In genomic region chr10:121351692-121352290, GRCm38 (mm10) we compare ENCODE assay signal across 8 mouse cellular contexts. TPM values are rescaled to one million over a fixed set of nuclear protein-coding genes. Genes with fewer than 3 reads are reported as not detected.
DNase-seq lines count a peak whose midpoint lies in the region; ATAC-seq and TF ChIP-seq lines count a peak whose summit lies in the region.

No protein-coding gene starts in this region.

- 35% methylated on average over 15 of the region's 15 CpGs for WGBS in forebrain, embryonic 11.5 days
- 32% methylated on average over 15 of the region's 15 CpGs for WGBS in intestine, embryonic 15.5 days
- 36% methylated on average over 15 of the region's 15 CpGs for WGBS in midbrain, embryonic 16.5 days

- peak overlapping the region; percentile 46 for H3K4me3 ChIP-seq in left cerebral cortex, adult 2 months
- peak overlapping the region; percentile 42; the same call in 1 of the 2 replicates for H3K4me3 ChIP-seq in forebrain, embryonic 11.5 days (ENCODE audit: low read depth, low read length)
- H3K4me3 ChIP-seq in intestine, embryonic 15.5 days (replicated peaks): peak overlapping the region; percentile 62
- peak overlapping the region; percentile 48 for H3K4me3 ChIP-seq in midbrain, embryonic 16.5 days (ENCODE audit: low read depth, low read length)

- intact Hi-C loops in left cerebral cortex, adult 2 months (cut with DNase I): no loop called here

- no peak overlapping the region for H3K27ac ChIP-seq in left cerebral cortex, adult 2 months
- H3K27ac ChIP-seq in forebrain, embryonic 11.5 days (ENCODE audit: low read depth, low read length): no peak overlapping the region
- H3K27ac ChIP-seq in intestine, embryonic 15.5 days: no peak overlapping the region
- no peak overlapping the region for H3K27ac ChIP-seq in midbrain, embryonic 16.5 days (ENCODE audit: low read length)

- peak overlapping the region; percentile 87 for H3K4me2 ChIP-seq in forebrain, embryonic 11.5 days (ENCODE audit: low read depth, low read length, severe bottlenecking)
- H3K4me2 ChIP-seq in intestine, embryonic 15.5 days (replicated peaks): peak overlapping the region; percentile 90
- H3K4me2 ChIP-seq in midbrain, embryonic 16.5 days (ENCODE audit: low read length): peak overlapping the region; percentile 89

- peaks cover 16% of the 10 kb centered on the region; the same call in 1 of the 2 replicates for H3K27me3 ChIP-seq in forebrain, embryonic 11.5 days (ENCODE audit: control insufficient read depth, insufficient read depth, low read length)
- peaks cover 7% of the 10 kb centered on the region for H3K27me3 ChIP-seq in intestine, embryonic 15.5 days (replicated peaks)
- peaks cover 22% of the 10 kb centered on the region for H3K27me3 ChIP-seq in midbrain, embryonic 16.5 days (ENCODE audit: control insufficient read depth, insufficient read depth, low read depth, low read length)

- H3K9ac ChIP-seq in forebrain, embryonic 11.5 days (ENCODE audit: low read length): no peak overlapping the region
- H3K9ac ChIP-seq in intestine, embryonic 15.5 days: peak overlapping the region; percentile 65; the same call in 1 of the 2 replicates
- H3K9ac ChIP-seq in midbrain, embryonic 16.5 days (ENCODE audit: low read depth, low read length): no peak overlapping the region

- no peak for DNase-seq in left cerebral cortex, adult 2 months (ENCODE audit: extremely low spot score in 1 of 2, low spot score in 2 of 2)
- no peak for DNase-seq in left cerebral cortex, adult 9 months (ENCODE audit: low spot score in 2 of 2)
- DNase-seq in forebrain, embryonic 11.5 days (ENCODE audit: low spot score): no peak
- DNase-seq in spleen, postnatal 14 days (ENCODE audit: low spot score in 2 of 2): no peak
- DNase-seq in thymus, postnatal 10 days (ENCODE audit: low spot score in 2 of 2): no peak

- peaks cover 10% of the 10 kb centered on the region for H3K4me1 ChIP-seq in forebrain, embryonic 11.5 days (replicated peaks; ENCODE audit: control insufficient read depth, insufficient read depth, low read length)
- H3K4me1 ChIP-seq in intestine, embryonic 15.5 days (replicated peaks): peaks cover 11% of the 10 kb centered on the region
- peaks cover 12% of the 10 kb centered on the region for H3K4me1 ChIP-seq in midbrain, embryonic 16.5 days (ENCODE audit: control insufficient read depth, insufficient read depth, low read length)

- H3K36me3 ChIP-seq in forebrain, embryonic 11.5 days (ENCODE audit: control insufficient read depth, insufficient read depth, low read length): no peaks in the 10 kb centered on the region
- H3K36me3 ChIP-seq in intestine, embryonic 15.5 days: no peaks in the 10 kb centered on the region
- H3K36me3 ChIP-seq in midbrain, embryonic 16.5 days (ENCODE audit: control insufficient read depth, insufficient read depth, low read length): no peaks in the 10 kb centered on the region

- H3K9me3 ChIP-seq in forebrain, embryonic 11.5 days (ENCODE audit: control insufficient read depth, low read length): no peaks in the 10 kb centered on the region; the same call in 1 of the 2 replicates
- no peaks in the 10 kb centered on the region for H3K9me3 ChIP-seq in intestine, embryonic 15.5 days
- no peaks in the 10 kb centered on the region for H3K9me3 ChIP-seq in midbrain, embryonic 16.5 days (replicated peaks; ENCODE audit: control insufficient read depth, low read length, poor library complexity, severe bottlenecking)

- ATAC-seq in forebrain, embryonic 11.5 days (replicated peaks; ENCODE audit: low FRiP score): no peak
- peak; percentile 47; the same call in 1 of the 2 replicates for ATAC-seq in intestine, embryonic 15.5 days
- no peak for ATAC-seq in midbrain, embryonic 16.5 days
- ATAC-seq in monocyte, adult 5-6 weeks (replicated peaks; ENCODE audit: insufficient number of reproducible peaks, low FRiP score, low TSS enrichment, poor library complexity, severe bottlenecking): no peak

- no peak for TF ChIP-seq CTCF in left cerebral cortex, adult 2 months (IDR thresholded peaks at IDR 0.05)

RNA-seq across cellular contexts. Expression of gene Tbc1d30, which starts 0.7 kb away (rescaled TPM):
- 10 to 100 TPM; 88.1 to 91.0 TPM for total RNA-seq in left cerebral cortex, adult 2 months (2021)
- 3.0 and 3.3 TPM in 2 replicates for polyA plus RNA-seq in forebrain, embryonic 11.5 days (2014; fragmentation: Nextera tagmentation; extraction: Ambion mirVana)
- 3.5 and 4.5 TPM in 2 replicates for polyA plus RNA-seq in intestine, embryonic 15.5 days (2015; fragmentation: Nextera tagmentation; extraction: Ambion mirVana)
- 14.7 and 15.1 TPM in 2 replicates for polyA plus RNA-seq in midbrain, embryonic 16.5 days (2015; fragmentation: Nextera tagmentation; extraction: Ambion mirVana)
- 4.9 to 18.6 TPM (median 9.3 TPM) in 3 replicates for total RNA-seq in monocyte, adult 5-6 weeks (2017)

RNA-seq across cellular contexts. Expression of gene Gns, which starts 13.1 kb away (rescaled TPM):
- total RNA-seq in left cerebral cortex, adult 2 months (2021): 10 to 100 TPM; 82.3 to 86.4 TPM
- 43.1 and 45.6 TPM in 2 replicates for polyA plus RNA-seq in forebrain, embryonic 11.5 days (2014; fragmentation: Nextera tagmentation; extraction: Ambion mirVana)
- 41.4 and 42.4 TPM in 2 replicates for polyA plus RNA-seq in intestine, embryonic 15.5 days (2015; fragmentation: Nextera tagmentation; extraction: Ambion mirVana)
- polyA plus RNA-seq in midbrain, embryonic 16.5 days (2015; fragmentation: Nextera tagmentation; extraction: Ambion mirVana): 38.3 and 38.6 TPM in 2 replicates
- total RNA-seq in monocyte, adult 5-6 weeks (2017): 88.0 to 114 TPM (median 88.1 TPM) in 3 replicates
